Mouse (Mus musculus) MEL (cell line): Measurements from ENCODE around the gene Nup188. TPM values are rescaled to one million over a fixed set of nuclear protein-coding genes. Genes with fewer than 3 reads are reported as not detected.

ENCODE experiments used
- DNase-seq: peaks from one replicate; pipeline ENCODE4 v3.0.0; 2011; ENCODE audit warnings: low read depth, low spot score
- H3K27ac ChIP-seq: 2 replicates; pipeline ENCODE4 v1.5.1; 2012; ENCODE audit warnings: low read depth, mild to moderate bottlenecking, control low read depth, low read length, moderate library complexity; ENCODE audit not compliant: control insufficient read depth
- H3K27me3 ChIP-seq, 2 experiments: fragments of 150-350 bp in 1 of 2; sonication (generic) in 1 of 2; 2 replicates each; pipeline ENCODE4 v1.6.1; 2012; ENCODE audit warnings: low read length in 2 of 2, mild to moderate bottlenecking in 2 of 2, improper control_type of control experiment in 1 of 2, moderate library complexity in 1 of 2; ENCODE audit not compliant: insufficient read depth in 2 of 2, control insufficient read depth in 1 of 2
- H3K36me3 ChIP-seq, 2 experiments: 2 replicates each; pipeline ENCODE4 v1.6.1; 2012 to 2014; ENCODE audit warnings: low read length in 2 of 2, improper control_type of control experiment in 1 of 2, inconsistent platforms in 1 of 2, mild to moderate bottlenecking in 1 of 2; ENCODE audit not compliant: insufficient read depth in 2 of 2, control insufficient read depth in 1 of 2
- H3K4me1 ChIP-seq, 2 experiments: fragments of 150-350 bp in 1 of 2; sonication (generic) in 1 of 2; 2 replicates each; pipeline ENCODE4 v1.6.1; 2012; ENCODE audit warnings: low read length in 2 of 2, improper control_type of control experiment in 1 of 2, mild to moderate bottlenecking in 1 of 2; ENCODE audit not compliant: insufficient read depth in 2 of 2, control insufficient read depth in 1 of 2
- H3K4me3 ChIP-seq, 2 experiments: fragments of 150-350 bp in 1 of 2; sonication (generic) in 1 of 2; 2 replicates each; pipeline ENCODE4 v1.5.1; 2012; ENCODE audit warnings: low read depth in 2 of 2, low read length in 2 of 2, mild to moderate bottlenecking in 2 of 2, moderate library complexity in 2 of 2, control low read depth in 1 of 2, improper control_type of control experiment in 1 of 2; ENCODE audit not compliant: control insufficient read depth in 1 of 2, insufficient read depth in 1 of 2
- H3K79me2 ChIP-seq: 2 replicates; pipeline ENCODE4 v1.6.1; 2012; ENCODE audit warnings: mild to moderate bottlenecking, low read length, moderate library complexity; ENCODE audit not compliant: control insufficient read depth, poor library complexity, insufficient read depth
- H3K9ac ChIP-seq: 2 replicates; pipeline ENCODE4 v1.6.1; 2012; ENCODE audit warnings: low read depth, mild to moderate bottlenecking, control low read depth, low read length, moderate library complexity; ENCODE audit not compliant: control insufficient read depth, poor library complexity, severe bottlenecking
- H3K9me3 ChIP-seq: fragments of 150-350 bp; sonication (generic); replicated peaks from 2 replicates; pipeline ENCODE4 v1.6.1; 2012; ENCODE audit warnings: mild to moderate bottlenecking, low read length, improper control_type of control experiment, moderate library complexity; ENCODE audit not compliant: insufficient read depth
- CHD1 ChIP-seq: IDR thresholded peaks from 2 replicates; pipeline ENCODE4 v1.6.1; 2012; ENCODE audit warnings: low read depth, mild to moderate bottlenecking, inconsistent platforms, low read length, improper control_type of control experiment
- CTCF ChIP-seq, 3 experiments: IDR thresholded peaks in 2 of 3; conservative IDR thresholded peaks in 1 of 3; 2 replicates each; pipeline ENCODE4 v1.5.1; 2011 to 2012; ENCODE audit warnings: low read length in 3 of 3, low read depth in 2 of 3, mild to moderate bottlenecking in 2 of 3, improper control_type of control experiment in 1 of 3, inconsistent platforms in 1 of 3, mixed read lengths in 1 of 3, moderate library complexity in 1 of 3; ENCODE audit not compliant: control insufficient read depth in 1 of 3, insufficient read depth in 1 of 3, poor library complexity in 1 of 3, severe bottlenecking in 1 of 3
- E2F4 ChIP-seq: IDR thresholded peaks from 2 replicates; pipeline ENCODE4 v1.6.1; 2011; ENCODE audit warnings: low read depth, low read length, improper control_type of control experiment, borderline replicate concordance
- ELF1 ChIP-seq: IDR thresholded peaks from 2 replicates; pipeline ENCODE4 v1.6.1; 2014; ENCODE audit warnings: low read depth, mild to moderate bottlenecking, inconsistent platforms, low read length, improper control_type of control experiment, moderate library complexity
- ETS1 ChIP-seq: IDR thresholded peaks from 2 replicates; pipeline ENCODE4 v1.6.1; 2012; ENCODE audit warnings: low read depth, mild to moderate bottlenecking, inconsistent platforms, low read length, improper control_type of control experiment, moderate library complexity
- GABPA ChIP-seq: IDR thresholded peaks from 2 replicates; pipeline ENCODE4 v1.6.1; 2012; ENCODE audit warnings: low read depth, mild to moderate bottlenecking, inconsistent platforms, low read length, improper control_type of control experiment, moderate library complexity
- HCFC1 ChIP-seq: IDR thresholded peaks from 2 replicates; pipeline ENCODE4 v1.6.1; 2012; ENCODE audit warnings: low read depth, mild to moderate bottlenecking, inconsistent platforms, low read length, improper control_type of control experiment, moderate library complexity
- KAT2A ChIP-seq: conservative IDR thresholded peaks from 2 replicates; pipeline ENCODE4 v1.6.1; 2012; ENCODE audit warnings: low read depth, low read length, improper control_type of control experiment, inconsistent platforms
- MAFK ChIP-seq: IDR thresholded peaks from 2 replicates; pipeline ENCODE4 v1.6.1; 2011; ENCODE audit warnings: low read depth, mild to moderate bottlenecking, low read length, improper control_type of control experiment, borderline replicate concordance
- MAX ChIP-seq: IDR thresholded peaks from 2 replicates; pipeline ENCODE4 v1.6.1; 2011; ENCODE audit warnings: low read length, improper control_type of control experiment
- MAZ ChIP-seq: IDR thresholded peaks from 2 replicates; pipeline ENCODE4 v1.6.1; 2012; ENCODE audit warnings: low read depth, mild to moderate bottlenecking, inconsistent platforms, low read length, improper control_type of control experiment
- MXI1 ChIP-seq: IDR thresholded peaks from 2 replicates; pipeline ENCODE4 v1.6.1; 2011; ENCODE audit warnings: mild to moderate bottlenecking, low read depth, low read length, improper control_type of control experiment
- MYC ChIP-seq: IDR thresholded peaks from 2 replicates; pipeline ENCODE4 v1.6.1; 2011; ENCODE audit warnings: low read depth, mild to moderate bottlenecking, low read length, improper control_type of control experiment, moderate library complexity
- NELFE ChIP-seq: IDR thresholded peaks from 2 replicates; pipeline ENCODE4 v1.6.1; 2011; ENCODE audit warnings: low read depth, low read length, improper control_type of control experiment
- NRF1 ChIP-seq: IDR thresholded peaks from 2 replicates; pipeline ENCODE4 v1.6.1; 2014; ENCODE audit warnings: low read depth, mild to moderate bottlenecking, inconsistent platforms, low read length, improper control_type of control experiment, moderate library complexity; ENCODE audit not compliant: poor library complexity, insufficient read depth, severe bottlenecking
- POLR2A ChIP-seq, 2 experiments: IDR thresholded peaks; 2 replicates each; pipeline ENCODE4 v1.6.1; 2011 to 2012; ENCODE audit warnings: low read length in 2 of 2, mild to moderate bottlenecking in 2 of 2, control low read depth in 1 of 2, improper control_type of control experiment in 1 of 2, low read depth in 1 of 2, moderate library complexity in 1 of 2; ENCODE audit not compliant: control insufficient read depth in 1 of 2, insufficient read depth in 1 of 2, poor library complexity in 1 of 2
- POLR2AphosphoS2 ChIP-seq: IDR thresholded peaks from 2 replicates; pipeline ENCODE4 v1.6.1; 2011; ENCODE audit warnings: low read length, improper control_type of control experiment
- POLR2AphosphoS5 ChIP-seq: IDR thresholded peaks from 2 replicates; pipeline ENCODE4 v1.6.1; 2012; ENCODE audit warnings: low read depth, borderline replicate concordance, mild to moderate bottlenecking, inconsistent platforms, low read length, moderate library complexity, mixed read lengths
- RAD21 ChIP-seq: IDR thresholded peaks from 2 replicates; pipeline ENCODE4 v1.6.1; 2011; ENCODE audit warnings: mild to moderate bottlenecking, low read depth, low read length, improper control_type of control experiment
- SIN3A ChIP-seq: IDR thresholded peaks from 2 replicates; pipeline ENCODE4 v1.6.1; 2012; ENCODE audit warnings: low read length, improper control_type of control experiment, inconsistent platforms
- SMC3 ChIP-seq: IDR thresholded peaks from 2 replicates; pipeline ENCODE4 v1.6.1; 2011; ENCODE audit warnings: low read depth, low read length, improper control_type of control experiment
- TAL1 ChIP-seq: IDR thresholded peaks from 2 replicates; pipeline ENCODE4 v1.6.1; 2012; ENCODE audit warnings: mild to moderate bottlenecking, inconsistent platforms, low read length, moderate library complexity, mixed read lengths
- TCF12 ChIP-seq: IDR thresholded peaks from 2 replicates; pipeline ENCODE4 v1.6.1; 2014; ENCODE audit warnings: low read depth, mild to moderate bottlenecking, inconsistent platforms, low read length, improper control_type of control experiment, moderate library complexity
- USF1 ChIP-seq: IDR thresholded peaks from 2 replicates; pipeline ENCODE4 v1.6.1; 2014; ENCODE audit warnings: low read depth, mild to moderate bottlenecking, inconsistent platforms, low read length, improper control_type of control experiment, moderate library complexity
- USF2 ChIP-seq, 2 experiments: IDR thresholded peaks; 2 replicates each; pipeline ENCODE4 v1.6.1; 2011 to 2012; ENCODE audit warnings: improper control_type of control experiment in 2 of 2, low read length in 2 of 2, borderline replicate concordance in 1 of 2, inconsistent platforms in 1 of 2, low read depth in 1 of 2, mild to moderate bottlenecking in 1 of 2; ENCODE audit not compliant: insufficient read depth in 1 of 2
- ZKSCAN1 ChIP-seq: IDR thresholded peaks from 2 replicates; pipeline ENCODE4 v1.6.1; 2012; ENCODE audit warnings: low read depth, mild to moderate bottlenecking, inconsistent platforms, low read length, improper control_type of control experiment, moderate library complexity
- ZMIZ1 ChIP-seq: IDR thresholded peaks from 2 replicates; pipeline ENCODE4 v1.6.1; 2012; ENCODE audit warnings: low read depth, mild to moderate bottlenecking, inconsistent platforms, low read length, improper control_type of control experiment, moderate library complexity
- polyA plus RNA-seq, 2 experiments: library from polyadenylated mRNA; stranded (reverse) in 1 of 2; unstranded in 1 of 2; fragments of >175 nt in 1 of 2; fragments of >200 nt in 1 of 2; gene quantifications; 2 replicates each; pipeline versions ENCODE4 v1.2.1 to v1.2.4; 2012; ENCODE audit warnings: low replicate concordance in 2 of 2, low read depth in 1 of 2; ENCODE audit not compliant: insufficient read length in 2 of 2, insufficient read depth in 1 of 2, missing spikeins in 1 of 2
- total RNA-seq: library from RNA; depleted of rRNA; stranded (reverse); fragments of 300-350 nt; gene quantifications from 2 replicates; pipeline ENCODE4 v1.2.3, GENCODE M21; 2012

Gene Nup188
- total and polyA plus RNA-seq, 3 experiments = 58.6 to 119 TPM; not detected in 1

DNA sequence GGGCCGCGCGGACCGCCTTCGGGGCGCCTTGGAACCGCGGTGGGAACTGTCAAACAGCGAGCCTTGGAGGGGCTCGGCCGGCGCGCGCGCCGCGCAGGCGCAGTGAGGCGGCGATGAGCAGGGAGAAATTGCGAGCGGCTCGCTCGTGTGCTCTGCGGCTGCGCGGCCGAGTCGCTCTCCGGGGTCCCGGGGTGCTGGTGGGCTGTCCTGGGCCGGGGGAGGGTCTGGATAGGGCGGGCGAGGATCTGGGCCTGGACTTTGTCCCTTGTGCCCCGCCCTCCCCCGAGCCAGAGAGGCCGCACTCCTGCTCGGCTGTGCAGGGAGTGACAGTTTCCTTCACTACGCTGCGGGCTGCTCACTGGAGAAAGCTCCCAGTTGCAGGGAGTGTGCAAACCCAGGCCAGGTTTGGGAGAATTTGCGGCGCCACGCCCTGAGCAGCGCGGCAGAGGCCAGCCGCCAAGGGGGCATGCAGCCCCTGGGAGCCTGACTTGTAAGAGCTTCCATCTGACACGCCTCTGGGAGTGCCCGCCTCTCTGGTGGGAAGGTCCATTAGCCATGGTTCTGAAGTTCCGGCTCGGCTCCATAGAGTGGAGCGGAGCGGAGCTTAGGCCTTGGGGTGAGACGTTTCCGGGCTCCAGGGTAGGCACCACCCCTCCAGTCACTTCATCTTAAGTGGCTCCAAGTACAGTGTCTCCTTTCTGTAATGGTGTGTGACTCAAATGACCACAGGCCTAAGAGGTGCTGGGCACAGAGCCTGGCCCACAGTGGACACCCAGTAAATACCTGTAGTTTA lies 106.6 kb downstream of the Nup188 start:
- Histone ChIP-seq H3K9ac (peak overlapping the region; percentile 89), H3K27ac (peak overlapping the region; percentile 66), H3K27me3 (no peaks in the 10 kb centered on the region), H3K79me2 (peaks cover 11% of the 10 kb centered on the region), H3K36me3 (peaks cover 0 to 3% of the 10 kb centered on the region in 2 experiments; a peak in 2 of 4 replicates), H3K9me3 (no peaks in the 10 kb centered on the region), H3K4me3 (peak overlapping the region; percentile 77 to 83), H3K4me1 (peaks cover 0 to 6% of the 10 kb centered on the region in 2 experiments; a peak in 2 of 4 replicates)
- DNase-seq = peak; percentile 89
- TF ChIP-seq CTCF (IDR thresholded peaks at IDR 0.05 in 2 of 3, conservative IDR thresholded peaks at IDR 0.05 in 1 of 3; ENCODE audit: control insufficient read depth in 1 of 3, insufficient read depth in 1 of 3, low read depth in 2 of 3, low read length in 3 of 3, poor library complexity in 1 of 3, severe bottlenecking in 1 of 3) (0 out of 6 replicates have a peak, but pooled peaks of 1 of the 3 experiments have one; percentile 2), NRF1 (peak; percentile 94), GABPA (no peak), MAX (0 out of 2 replicates have a peak, but pooled peaks have one; percentile 8), HCFC1 (peak; percentile 25; the same call in 1 of the 2 replicates), MXI1 (peak; percentile 14; the same call in 1 of the 2 replicates), NELFE (peak; percentile 81), MAZ (0 out of 2 replicates have a peak, but pooled peaks have one; percentile 26), POLR2A (IDR thresholded peaks at IDR 0.05; ENCODE audit: control insufficient read depth in 1 of 2, insufficient read depth in 1 of 2, low read depth in 1 of 2, low read length in 2 of 2, poor library complexity in 1 of 2) (no peak; a peak in 2 of 4 replicates), USF2 (IDR thresholded peaks at IDR 0.05; ENCODE audit: borderline replicate concordance in 1 of 2, insufficient read depth in 1 of 2, low read depth in 1 of 2, low read length in 2 of 2) (no peak), TCF12 (peak; percentile 16; the same call in 1 of the 2 replicates), CHD1 (no peak), SIN3A (peak; percentile 10; the same call in 1 of the 2 replicates), ZMIZ1 (peak; percentile 68), ETS1 (0 out of 2 replicates have a peak, but pooled peaks have one; percentile 14), TAL1 (no peak), POLR2AphosphoS2 (no peak; the same call in 1 of the 2 replicates), KAT2A (no peak; the same call in 1 of the 2 replicates), E2F4 (no peak), MAFK (no peak)

DNA sequence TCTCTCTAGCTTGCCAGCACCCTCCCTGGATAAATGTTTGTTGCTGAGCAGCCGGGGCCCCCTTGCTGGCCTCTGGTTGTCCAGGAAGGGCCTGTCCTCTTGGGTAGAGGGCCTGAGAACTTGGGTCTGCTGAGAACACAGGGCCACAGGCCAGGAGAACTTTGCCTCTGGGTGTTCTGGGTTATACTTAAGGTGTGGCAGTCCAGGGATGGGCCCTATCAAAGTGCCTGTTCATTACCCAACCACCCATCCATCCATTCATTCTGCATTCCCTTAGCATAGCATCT lies 107.1 kb downstream of the Nup188 start:
- H3K9ac ChIP-seq = peak overlapping the region; percentile 89
- H3K27ac ChIP-seq = no peak overlapping the region
- H3K9me3 ChIP-seq = no peaks in the 10 kb centered on the region
- no peak for DNase-seq
- peaks cover 0 to 3% of the 10 kb centered on the region in 2 experiments; a peak in 2 of 4 replicates for H3K36me3 ChIP-seq
- no peaks in the 10 kb centered on the region for H3K27me3 ChIP-seq
- peaks cover 0 to 6% of the 10 kb centered on the region in 2 experiments; a peak in 2 of 4 replicates for H3K4me1 ChIP-seq
- peaks cover 11% of the 10 kb centered on the region for H3K79me2 ChIP-seq
- H3K4me3 ChIP-seq = peak overlapping the region; percentile 77 to 83
- TF ChIP-seq MXI1 (no peak), ELF1 (no peak), MAFK (no peak), ZMIZ1 (no peak), USF1 (no peak), POLR2AphosphoS5 (no peak), MYC (no peak), TAL1 (no peak), SMC3 (no peak), CHD1 (no peak), MAX (no peak), RAD21 (no peak), POLR2A (IDR thresholded peaks at IDR 0.05; ENCODE audit: control insufficient read depth in 1 of 2, insufficient read depth in 1 of 2, low read depth in 1 of 2, low read length in 2 of 2, poor library complexity in 1 of 2) (no peak), TCF12 (no peak), ZKSCAN1 (no peak)
